Mouse (Mus musculus) urinary bladder, postnatal 4 days (tissue): Measurements from ENCODE around the gene Ppp3r1.
"Not testable (repeated sequence)": the region's sequence is repeated elsewhere in the genome, so short reads cannot be mapped to it uniquely, and the experiment has no call there.

Source experiments
- DNase-seq, 2 experiments: peaks; one replicate each; pipeline ENCODE4 v3.0.0; 2021 to 2022; ENCODE audit warnings: low spot score in 2 of 2

Gene Ppp3r1

GRCm38 (mm10) chr11:17199840-17200501 lies 40.9 kb downstream of the Ppp3r1 start:
- no peak for DNase-seq

DNA sequence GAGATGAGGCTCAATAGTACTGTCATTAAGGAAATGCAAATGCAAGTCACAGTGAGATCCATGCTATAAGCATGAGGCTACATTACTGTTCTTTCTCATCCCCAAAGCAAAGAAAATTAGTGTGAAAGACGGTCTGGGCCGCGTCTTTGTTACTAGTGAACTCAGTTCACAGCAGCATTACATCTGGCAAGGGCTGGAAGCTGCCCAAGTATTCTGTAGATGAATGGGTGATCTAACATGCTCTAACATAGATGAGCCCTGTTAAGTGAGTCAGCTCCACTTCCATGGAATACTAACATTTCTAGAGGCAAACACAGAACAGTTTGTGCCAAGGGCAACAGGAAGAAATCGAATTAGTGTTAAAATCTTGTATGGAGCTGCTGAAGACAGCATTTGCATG lies 41.9 kb downstream of the Ppp3r1 start:
- DNase-seq: no peak

GRCm38 (mm10) chr11:17202481-17202880 lies 43.4 kb downstream of the Ppp3r1 start:
- DNase-seq: no peak

- DNase-seq: peak; percentile 94
These were observed 52.4 kb downstream of the Ppp3r1 start, which contains the start of gene Pno1 for GRCm38 (mm10) chr11:17211258-17212140. Gene Pno1, minus strand, starts transcription at chr11:17211568.

DNA sequence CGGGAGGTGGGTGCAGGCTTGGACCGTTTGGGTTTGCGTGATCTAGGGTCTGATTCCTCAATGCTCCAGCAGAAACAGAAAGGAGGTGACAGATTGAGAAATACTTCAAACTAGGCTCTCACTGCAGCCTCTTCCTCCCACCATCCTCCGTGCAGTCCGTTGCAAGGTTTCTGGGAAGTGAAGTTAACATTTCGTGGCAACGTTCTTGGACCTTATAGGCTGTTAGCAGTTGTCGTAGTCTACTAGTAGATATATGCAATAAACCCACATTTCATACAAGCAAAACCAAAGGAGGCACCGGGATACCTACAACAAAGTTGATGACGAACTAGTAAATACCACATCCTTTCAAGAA lies 53.1 kb downstream of the Ppp3r1 start:
- DNase-seq: no peak

GRCm38 (mm10) chr11:17212903-17213509 lies 53.9 kb downstream of the Ppp3r1 start:
- no peak for DNase-seq

- DNase-seq: no peak
These were observed 56.4 kb downstream of the Ppp3r1 start for GRCm38 (mm10) chr11:17215475-17215874.

GRCm38 (mm10) chr11:17221126-17221525 lies 62.1 kb downstream of the Ppp3r1 start:
- no peak for DNase-seq

DNA sequence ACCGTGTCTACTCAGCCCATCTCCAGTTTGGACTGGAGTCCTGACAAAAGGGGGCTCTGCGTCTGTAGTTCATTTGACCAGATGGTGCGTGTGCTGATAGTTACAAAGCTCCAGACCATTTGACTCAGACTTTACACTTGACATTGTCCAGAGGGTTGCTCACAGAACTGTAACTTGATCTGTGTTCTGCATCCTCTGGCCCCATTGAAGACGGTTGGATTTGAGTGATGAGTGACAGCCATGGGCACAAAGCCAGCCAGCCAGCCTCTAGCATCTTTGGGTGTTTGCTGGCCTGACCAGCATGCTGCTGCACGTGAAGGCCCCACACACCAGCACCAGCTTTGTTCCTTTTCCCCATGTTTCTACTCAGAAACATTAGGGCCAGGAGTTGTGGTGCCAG lies 73.7 kb downstream of the Ppp3r1 start:
- no peak for DNase-seq

DNA sequence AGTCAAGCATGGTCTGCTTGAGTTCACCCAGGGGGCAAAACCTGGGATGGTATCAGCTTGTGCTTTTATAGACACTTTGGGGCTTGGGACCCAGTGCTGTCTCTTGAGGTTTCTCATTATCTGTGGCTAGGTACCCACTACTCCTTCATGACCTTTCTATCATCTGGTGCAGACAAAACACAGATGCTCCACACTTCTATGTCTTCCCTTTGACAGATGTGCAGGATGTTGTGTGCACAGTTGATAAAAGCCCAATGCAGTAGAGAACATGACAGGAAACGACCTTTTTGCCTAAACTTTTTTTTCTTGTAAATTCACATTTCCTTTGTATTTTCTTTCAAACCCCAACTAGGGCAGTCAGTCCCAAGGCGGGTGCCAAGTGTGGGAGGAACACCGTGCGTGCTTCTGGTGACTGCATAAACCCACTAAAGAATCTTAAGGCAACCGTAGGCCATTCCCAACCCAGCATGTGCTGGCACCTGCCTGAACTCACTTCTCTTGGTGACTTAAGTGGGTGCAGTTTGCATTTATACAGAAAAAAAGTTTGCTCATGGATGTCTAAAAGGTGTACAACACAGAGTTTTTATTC lies 77.5 kb downstream of the Ppp3r1 start:
- DNase-seq: no peak

DNA sequence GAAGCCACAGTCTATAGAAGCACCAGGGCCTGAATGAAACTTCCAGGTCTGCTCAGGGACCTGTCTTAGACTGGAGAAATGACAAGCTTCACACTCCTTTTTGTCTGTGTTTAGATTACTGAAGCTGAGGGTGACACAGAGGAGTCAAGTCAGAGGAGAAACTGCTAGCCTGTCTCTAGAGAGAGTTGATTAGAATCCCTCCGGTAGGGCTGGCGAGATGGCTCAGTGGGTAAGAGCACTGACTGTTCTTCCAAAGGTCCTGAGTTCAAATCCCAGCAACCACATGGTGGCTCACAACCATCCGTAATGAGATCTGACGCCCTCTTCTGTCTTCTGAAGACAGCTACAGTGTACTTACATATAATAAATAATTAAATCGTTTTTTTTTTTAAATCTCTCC lies 79.5 kb downstream of the Ppp3r1 start:
- not testable (repeated sequence) for DNase-seq

DNA sequence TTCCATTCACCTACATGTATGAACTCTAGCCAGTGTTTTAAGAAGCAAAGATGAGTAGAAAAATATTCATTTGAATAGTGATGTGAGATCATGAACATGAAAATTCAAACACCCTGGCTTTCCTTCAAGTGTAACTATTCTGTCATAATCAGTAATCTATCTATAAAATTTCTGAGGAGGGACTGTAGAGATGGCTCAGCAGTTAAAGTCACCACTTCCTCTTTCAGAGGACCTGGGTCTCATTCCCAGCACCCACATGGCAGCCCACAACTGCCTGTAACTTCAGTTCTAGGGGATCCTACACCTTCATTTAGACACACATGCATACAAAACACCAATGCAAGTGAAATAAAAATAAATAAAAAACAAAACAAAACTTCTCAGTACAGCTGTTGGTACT lies 89.7 kb downstream of the Ppp3r1 start:
- DNase-seq: no peak
